Mouse (Mus musculus) intestine, postnatal 0 days (tissue): ENCODE measurements around the gene Acr. TPM values are rescaled to one million over a fixed set of nuclear protein-coding genes. Genes with fewer than 3 reads are reported as not detected.

ENCODE experiments used
- ATAC-seq: fragments of 200-750 bp; cut with Nextera tagmentation; 2 replicates; pipeline ENCODE4 v1.8.0; 2017; ENCODE audit warnings: mild to moderate bottlenecking, moderate TSS enrichment, moderate library complexity
- H3K27ac ChIP-seq: fragments of 300-500 bp; sonication (generic); 2 replicates; pipeline ENCODE4 v1.5.1; 2014; ENCODE audit warnings: mild to moderate bottlenecking, low read depth, low read length, moderate library complexity
- H3K27me3 ChIP-seq: fragments of 300-500 bp; sonication (generic); replicated peaks from 2 replicates; pipeline ENCODE4 v1.6.1; 2014; ENCODE audit warnings: low read length, mixed read lengths; ENCODE audit not compliant: control insufficient read depth, insufficient read depth
- H3K36me3 ChIP-seq: fragments of 300-500 bp; sonication (generic); 2 replicates; pipeline ENCODE4 v1.6.1; 2014; ENCODE audit warnings: mild to moderate bottlenecking, moderate library complexity; ENCODE audit not compliant: control insufficient read depth, insufficient read depth
- H3K4me1 ChIP-seq: fragments of 300-500 bp; sonication (generic); replicated peaks from 2 replicates; pipeline ENCODE4 v1.6.1; 2014; ENCODE audit warnings: antibody characterized with exemption, low read length, mixed read lengths; ENCODE audit not compliant: control insufficient read depth, insufficient read depth
- H3K4me2 ChIP-seq: fragments of 300-500 bp; sonication (generic); replicated peaks from 2 replicates; pipeline ENCODE4 v1.6.1; 2014; ENCODE audit warnings: low read depth, mild to moderate bottlenecking, moderate library complexity
- H3K4me3 ChIP-seq: fragments of 300-500 bp; sonication (generic); 2 replicates; pipeline ENCODE4 v1.5.1; 2014; ENCODE audit warnings: low read depth, low read length
- H3K9ac ChIP-seq: fragments of 300-500 bp; sonication (generic); 2 replicates; pipeline ENCODE4 v1.6.1; 2014; ENCODE audit warnings: mild to moderate bottlenecking, low read depth, low read length
- H3K9me3 ChIP-seq: fragments of 300-500 bp; sonication (generic); 2 replicates; pipeline ENCODE4 v1.6.1; 2016; ENCODE audit warnings: mixed run types; ENCODE audit not compliant: control insufficient read depth
- CTCF ChIP-seq: sonication (generic); IDR thresholded peaks from 2 replicates; pipeline ENCODE4 v1.5.1; 2016; ENCODE audit warnings: low read depth, mild to moderate bottlenecking, control low read depth, antibody characterized with exemption, moderate library complexity
- WGBS: fragments of 180-500 bp; shearing (Covaris S2); extraction: QIAGEN DNeasy Blood & Tissue Kit; methylation state at CpG from one replicate; pipeline ENCODE4 v1.1.7; 2014; 5-methylcytosine and 5-hydroxymethylcytosine counted together
- polyA plus RNA-seq: library from polyadenylated mRNA; unstranded; fragments of >200 nt; fragmentation: Nextera tagmentation; extraction: Ambion mirVana; gene quantifications from 2 replicates; pipeline ENCODE4 v1.2.1, GENCODE M21; 2015

Gene Acr
- polyA plus RNA-seq: 0.10 and 0.14 TPM in 2 replicates

DNA sequence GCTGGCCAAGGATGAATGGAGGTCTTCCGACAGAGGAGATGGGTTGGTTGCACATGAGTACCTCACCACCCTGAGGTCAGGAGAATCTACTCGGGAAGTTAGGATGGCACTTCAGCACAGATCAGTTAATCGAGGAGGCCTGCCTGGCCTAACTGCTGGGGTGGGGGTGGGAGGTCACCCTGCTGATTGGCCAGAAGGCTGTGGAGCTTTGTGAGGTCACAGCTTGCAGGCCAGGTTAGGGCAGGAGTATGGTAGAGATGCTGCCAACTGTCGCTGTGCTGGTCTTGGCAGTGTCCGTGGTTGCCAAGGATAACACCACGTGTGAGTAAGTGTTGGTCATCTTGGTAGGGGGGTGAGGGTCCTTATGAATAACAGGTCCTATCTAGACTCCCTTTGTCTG lies at the start of gene Acr:
TSS of gene Acr (plus strand) at position 213 of the 400 bp plus-strand sequence.
- no peak for TF ChIP-seq CTCF
- Histone ChIP-seq H3K36me3 (no peaks in the 10 kb centered on the region), H3K9ac (no peak within 1 kb of the TSS), H3K4me3 (no peak within 1 kb of the TSS), H3K27me3 (no peaks in the 10 kb centered on the region), H3K4me2 (no peak within 1 kb of the TSS), H3K9me3 (no peaks in the 10 kb centered on the region), H3K4me1 (no peaks in the 10 kb centered on the region), H3K27ac (no peak within 1 kb of the TSS)
- 83% methylated on average over 6 of the region's 6 CpGs for WGBS
- no peak for ATAC-seq

GRCm38 (mm10) chr15:89521951-89522350 lies 46.2 kb upstream of the Acr start:
- Histone ChIP-seq H3K9me3 (no peaks in the 10 kb centered on the region), H3K36me3 (no peaks in the 10 kb centered on the region), H3K4me2 (no peak overlapping the region), H3K27me3 (peaks cover 29% of the 10 kb centered on the region), H3K4me3 (no peak overlapping the region), H3K27ac (no peak overlapping the region), H3K9ac (no peak overlapping the region), H3K4me1 (no peaks in the 10 kb centered on the region)
- no peak for ATAC-seq
- TF ChIP-seq CTCF: no peak
- 76% methylated on average over 7 of the region's 7 CpGs for WGBS

DNA sequence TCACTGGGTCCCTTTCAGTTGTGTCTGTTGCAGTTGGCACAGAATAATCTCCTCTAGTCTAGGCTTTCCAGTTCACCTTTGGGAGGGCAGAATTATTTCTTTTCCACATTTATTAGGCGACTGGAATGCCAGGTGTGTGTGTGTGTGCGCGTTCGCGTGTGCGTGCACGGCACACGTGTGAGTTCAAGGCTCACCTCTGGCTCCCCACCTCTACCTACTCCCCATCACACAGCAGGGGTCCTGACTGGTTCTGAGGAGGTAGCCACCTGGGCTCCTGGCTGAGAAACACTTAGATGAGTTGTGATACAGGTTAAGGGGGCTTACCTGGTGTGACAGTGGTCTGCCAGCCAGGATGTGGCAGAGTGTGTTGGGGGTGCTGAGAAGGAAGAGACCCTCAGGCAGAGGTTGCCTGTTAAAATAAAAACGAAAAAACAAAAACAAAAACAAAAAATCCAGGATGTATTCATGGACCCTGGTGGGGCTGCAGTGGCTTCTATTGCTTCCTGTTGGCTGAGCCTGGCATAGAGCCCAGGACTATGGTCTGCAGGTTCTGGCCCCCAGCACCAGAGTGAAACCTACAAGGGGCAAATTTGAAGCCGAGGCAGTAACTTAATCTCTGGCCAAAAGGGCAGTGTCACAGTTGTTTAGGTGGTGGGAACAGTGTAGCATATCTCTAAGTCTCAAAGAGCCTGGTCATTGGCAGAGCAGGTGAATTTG lies 45.4 kb upstream of the Acr start:
- ATAC-seq: no peak
- 85% methylated on average over 10 of the region's 10 CpGs for WGBS
- Histone ChIP-seq H3K4me1 (no peaks in the 10 kb centered on the region), H3K4me3 (no peak overlapping the region), H3K27me3 (peaks cover 29% of the 10 kb centered on the region), H3K9me3 (no peaks in the 10 kb centered on the region), H3K27ac (no peak overlapping the region), H3K36me3 (no peaks in the 10 kb centered on the region), H3K4me2 (no peak overlapping the region; the same call in 1 of the 2 replicates), H3K9ac (no peak overlapping the region)
- TF ChIP-seq CTCF: no peak

- H3K9ac ChIP-seq: no peak overlapping the region
- no peak overlapping the region for H3K27ac ChIP-seq
- 13% methylated on average over 31 of the region's 47 CpGs for WGBS
- no peak for TF ChIP-seq CTCF
- H3K4me3 ChIP-seq: peak overlapping the region; percentile 36; the same call in 1 of the 2 replicates
- H3K4me2 ChIP-seq: peak overlapping the region; percentile 77
- H3K9me3 ChIP-seq: no peaks in the 10 kb centered on the region
- no peaks in the 10 kb centered on the region for H3K4me1 ChIP-seq
- no peak for ATAC-seq
- H3K27me3 ChIP-seq: peaks cover 29% of the 10 kb centered on the region
- no peaks in the 10 kb centered on the region for H3K36me3 ChIP-seq
Measured at GRCm38 (mm10) chr15:89523283-89523832, 44.8 kb upstream of the Acr start.

DNA sequence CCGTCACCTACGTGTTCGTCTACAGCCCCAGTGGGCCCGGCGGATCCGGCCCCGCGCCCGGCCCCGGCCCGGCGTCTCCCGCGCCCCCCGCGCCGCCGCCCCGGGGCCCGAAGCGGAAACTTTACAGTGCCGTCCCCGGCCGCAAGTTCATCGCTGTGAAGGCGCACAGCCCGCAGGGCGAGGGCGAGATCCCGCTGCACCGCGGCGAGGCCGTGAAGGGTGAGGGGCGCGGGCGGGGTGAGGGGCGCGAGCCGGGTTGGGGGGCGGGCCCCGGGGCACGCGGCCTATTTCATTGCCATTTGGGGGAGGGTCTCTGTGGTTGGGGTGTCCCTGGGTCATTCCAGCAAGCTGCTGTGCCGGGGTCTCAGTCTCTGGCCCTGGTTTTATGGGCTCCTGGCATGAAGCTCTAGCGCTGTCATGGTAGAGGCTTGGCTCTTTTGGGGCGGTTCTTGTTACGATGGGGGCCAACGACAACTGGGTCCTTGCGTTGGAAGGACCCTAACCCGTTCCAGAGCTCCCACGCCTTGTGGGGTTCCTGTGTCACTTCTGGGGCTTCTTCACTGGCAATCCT lies 44.0 kb upstream of the Acr start:
- WGBS: 12% methylated on average over 41 of the region's 52 CpGs
- H3K36me3 ChIP-seq: no peaks in the 10 kb centered on the region
- H3K27ac ChIP-seq: no peak overlapping the region
- H3K4me1 ChIP-seq: no peaks in the 10 kb centered on the region
- no peaks in the 10 kb centered on the region for H3K9me3 ChIP-seq
- no peak for ATAC-seq
- peaks cover 29% of the 10 kb centered on the region for H3K27me3 ChIP-seq
- TF ChIP-seq CTCF: no peak
- peak overlapping the region; percentile 46 for H3K4me3 ChIP-seq
- peak overlapping the region; percentile 77 for H3K4me2 ChIP-seq
- no peak overlapping the region for H3K9ac ChIP-seq

- ATAC-seq: no peak
Measured at GRCm38 (mm10) chr15:89524611-89525415, 43.3 kb upstream of the Acr start.

More at GRCm38 (mm10) chr15:89524611-89525415, 43.3 kb upstream of the Acr start:
- TF ChIP-seq CTCF: no peak
- no peak overlapping the region for H3K9ac ChIP-seq
- H3K27ac ChIP-seq: no peak overlapping the region
- no peak overlapping the region for H3K4me3 ChIP-seq
- no peaks in the 10 kb centered on the region for H3K36me3 ChIP-seq
- H3K4me1 ChIP-seq: no peaks in the 10 kb centered on the region
- no peaks in the 10 kb centered on the region for H3K9me3 ChIP-seq
- H3K27me3 ChIP-seq: peaks cover 29% of the 10 kb centered on the region
- WGBS: 76% methylated on average over 8 of the region's 8 CpGs
- peak overlapping the region; percentile 77; the same call in 1 of the 2 replicates for H3K4me2 ChIP-seq
